Mouse (Mus musculus): ENCODE measurements around the gene Gm20388. TPM values are rescaled to one million over a fixed set of nuclear protein-coding genes. Genes with fewer than 3 reads are reported as not detected.

The Gm20388 gene
- polyA plus RNA-seq, 1 experiment from 2014 or later = not detected

DNA sequence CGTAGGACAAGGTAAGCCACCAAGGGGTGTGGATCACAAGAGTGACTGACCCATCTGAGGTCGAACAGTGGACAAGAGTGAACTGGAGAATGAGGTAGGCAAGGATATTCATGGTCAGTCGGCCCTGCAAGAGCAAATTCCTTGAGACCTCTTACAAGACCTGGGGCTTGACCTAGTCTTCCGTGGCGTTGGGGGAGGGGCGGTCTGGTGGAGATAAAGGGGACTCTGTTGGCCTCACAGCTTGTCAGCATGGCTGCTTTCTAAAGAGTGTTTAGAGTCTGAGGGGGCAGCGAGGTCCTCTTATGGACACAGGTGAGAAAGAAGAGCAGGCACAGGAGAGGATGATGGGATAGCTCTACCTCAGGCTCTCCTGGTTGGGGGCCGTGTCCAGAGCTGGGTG, 258.5 kb downstream of the Gm20388 start:
- no peak overlapping the region for H3K4me3 ChIP-seq
- ATAC-seq (replicated peaks) = no peak
- H3K27me3 ChIP-seq = no peaks in the 10 kb centered on the region
- H3K36me3 ChIP-seq = no peaks in the 10 kb centered on the region
- peaks cover 9% of the 10 kb centered on the region for H3K4me1 ChIP-seq
- no peak overlapping the region for H3K27ac ChIP-seq (replicated peaks)
- 51% methylated on average over 8 of the region's 8 CpGs for WGBS
- no peak overlapping the region for H3K4me2 ChIP-seq (replicated peaks)
- no peaks in the 10 kb centered on the region for H3K9me3 ChIP-seq
- H3K9ac ChIP-seq (replicated peaks) = no peak overlapping the region

DNA sequence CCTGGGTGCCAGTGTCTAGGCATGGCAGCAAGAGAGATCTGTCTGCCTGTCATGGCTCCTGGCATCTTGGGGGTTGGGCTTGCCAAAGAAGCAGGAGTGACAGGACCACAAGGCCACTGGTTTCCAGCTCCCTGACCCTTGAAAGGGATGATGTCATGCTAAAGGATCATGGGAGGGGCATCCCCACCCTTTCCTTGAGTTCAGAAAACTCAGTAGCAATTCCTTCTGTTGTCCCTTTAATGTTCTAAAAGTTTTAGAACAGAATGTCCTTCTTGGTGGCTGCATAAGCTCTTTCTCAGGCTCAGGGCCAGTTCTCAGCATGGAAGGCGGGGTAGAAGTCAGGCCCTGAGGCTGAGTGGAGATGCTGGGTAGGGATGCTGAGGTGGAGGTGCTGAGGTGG, 262.6 kb downstream of the Gm20388 start:
- WGBS = 80% methylated on average over 1 of the region's 1 CpGs
- H3K9ac ChIP-seq (replicated peaks) = no peak overlapping the region
- H3K4me3 ChIP-seq = no peak overlapping the region
- no peak overlapping the region for H3K4me2 ChIP-seq (replicated peaks)
- H3K9me3 ChIP-seq = no peaks in the 10 kb centered on the region
- no peak overlapping the region for H3K27ac ChIP-seq (replicated peaks)
- H3K4me1 ChIP-seq = peaks cover 25% of the 10 kb centered on the region
- no peaks in the 10 kb centered on the region for H3K27me3 ChIP-seq
- no peaks in the 10 kb centered on the region for H3K36me3 ChIP-seq
- no peak for ATAC-seq (replicated peaks)

DNA sequence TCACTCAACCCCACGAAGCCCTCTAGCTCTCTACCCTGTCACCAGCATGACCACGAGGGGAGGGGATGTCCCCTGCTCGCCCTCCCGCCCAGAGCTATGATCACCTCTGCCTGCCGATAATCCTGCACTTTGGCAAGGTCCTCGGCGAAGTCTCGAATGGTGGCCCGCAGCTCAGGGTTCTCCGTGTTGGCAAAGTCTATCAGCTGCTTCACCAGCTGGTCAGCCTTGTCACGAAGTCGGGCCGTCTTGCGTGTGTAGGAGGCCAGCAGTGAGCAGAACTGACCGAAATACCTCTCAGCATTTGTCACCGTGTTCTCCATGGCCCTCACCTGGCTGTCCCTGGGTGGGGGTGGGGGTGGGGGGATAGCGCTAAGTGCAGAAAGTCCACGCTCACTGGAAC, 264.0 kb downstream of the Gm20388 start:
- Histone ChIP-seq H3K27ac (replicated peaks) (no peak overlapping the region), H3K27me3 (no peaks in the 10 kb centered on the region), H3K4me2 (replicated peaks) (no peak overlapping the region), H3K4me3 (no peak overlapping the region), H3K36me3 (no peaks in the 10 kb centered on the region), H3K9me3 (no peaks in the 10 kb centered on the region), H3K4me1 (peaks cover 34% of the 10 kb centered on the region), H3K9ac (replicated peaks) (no peak overlapping the region)
- ATAC-seq (replicated peaks) = no peak
- WGBS = 41% methylated on average over 18 of the region's 18 CpGs

DNA sequence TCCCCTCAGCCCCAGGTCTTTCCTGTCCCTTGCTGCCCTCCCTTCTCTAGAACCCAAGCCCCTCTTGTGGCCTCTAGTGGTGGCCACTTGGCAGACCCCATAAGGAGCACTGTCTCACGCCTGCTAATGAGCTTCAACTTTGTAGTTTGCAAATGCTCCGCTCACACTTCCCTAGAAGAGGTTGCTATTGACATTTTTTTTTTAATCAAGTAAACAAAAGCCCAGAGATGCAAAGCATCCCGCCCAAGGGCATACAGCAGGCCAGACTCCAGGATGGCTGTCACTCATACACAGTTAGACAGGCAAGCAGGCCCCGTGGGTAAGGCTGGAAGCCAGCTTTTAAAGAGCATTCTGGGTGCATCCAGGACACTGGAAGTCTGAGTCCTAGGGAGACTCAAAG, 266.0 kb downstream of the Gm20388 start:
- Histone ChIP-seq H3K4me2 (replicated peaks) (peak overlapping the region; percentile 38; the same call in 1 of the 2 replicates), H3K27me3 (no peaks in the 10 kb centered on the region), H3K36me3 (no peaks in the 10 kb centered on the region), H3K4me1 (peaks cover 45% of the 10 kb centered on the region), H3K9me3 (no peaks in the 10 kb centered on the region), H3K9ac (replicated peaks) (no peak overlapping the region), H3K27ac (replicated peaks) (peak overlapping the region; percentile 67), H3K4me3 (no peak overlapping the region)
- WGBS = 9% methylated on average over 4 of the region's 4 CpGs
- no peak for ATAC-seq (replicated peaks)

DNA sequence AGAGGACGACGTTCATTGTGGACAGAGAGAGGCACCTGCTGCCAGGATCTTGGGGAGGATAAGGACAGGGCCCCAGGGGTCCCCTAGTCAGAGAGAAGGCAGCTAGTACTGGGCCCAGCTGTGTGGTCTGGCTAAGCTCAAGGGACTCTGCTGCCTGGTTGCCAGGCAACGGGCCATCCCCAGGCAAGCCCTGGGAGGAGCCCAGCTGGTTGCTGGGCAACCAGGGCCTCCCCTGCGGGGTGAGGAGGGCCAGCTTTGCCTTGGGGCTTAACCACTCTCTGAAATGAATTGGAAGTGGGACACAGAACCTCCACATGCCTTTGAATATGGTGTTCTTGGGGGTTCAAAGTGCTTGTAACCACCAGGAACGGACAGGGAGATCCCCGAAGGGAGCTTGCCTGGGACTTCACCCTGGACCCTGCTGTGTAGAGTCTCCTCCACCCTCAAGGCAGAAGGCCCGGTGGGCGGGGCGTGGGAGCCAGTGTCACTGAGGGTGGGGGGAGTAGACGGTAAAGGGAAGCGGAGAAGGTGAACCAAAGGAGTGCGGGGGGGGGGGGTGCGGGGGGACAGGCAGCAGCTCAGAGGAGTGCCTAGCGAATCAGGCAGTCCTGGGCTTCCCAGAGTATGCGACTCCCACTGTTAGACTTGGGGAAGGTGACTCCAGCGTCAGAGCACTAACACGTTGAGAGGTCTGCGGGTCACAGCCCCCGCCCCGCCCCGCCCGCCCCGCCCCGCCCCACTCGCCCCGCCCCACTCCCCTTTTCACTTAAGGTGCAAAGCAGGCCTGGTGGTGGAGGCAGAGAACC, 266.9 kb downstream of the Gm20388 start, which contains the start of gene Fam92b:
TSS of gene Fam92b (minus strand) at position 149 of the 806 bp plus-strand sequence.
- no peaks in the 10 kb centered on the region for H3K9me3 ChIP-seq
- peak within 1 kb of the TSS; percentile 38 for H3K4me2 ChIP-seq (replicated peaks)
- 0 out of 2 replicates have a peak within 1 kb of the TSS, but pooled peaks have one; percentile 12 for H3K9ac ChIP-seq (replicated peaks)
- 0 out of 2 replicates have a peak within 1 kb of the TSS, but pooled peaks have one; percentile 2 for H3K4me3 ChIP-seq
- H3K27ac ChIP-seq (replicated peaks) = peak within 1 kb of the TSS; percentile 67
- H3K4me1 ChIP-seq = peaks cover 45% of the 10 kb centered on the region
- 1% methylated on average over 22 of the region's 26 CpGs for WGBS
- H3K27me3 ChIP-seq = no peaks in the 10 kb centered on the region
- no peaks in the 10 kb centered on the region for H3K36me3 ChIP-seq
- peak; percentile 81 for ATAC-seq (replicated peaks)

DNA sequence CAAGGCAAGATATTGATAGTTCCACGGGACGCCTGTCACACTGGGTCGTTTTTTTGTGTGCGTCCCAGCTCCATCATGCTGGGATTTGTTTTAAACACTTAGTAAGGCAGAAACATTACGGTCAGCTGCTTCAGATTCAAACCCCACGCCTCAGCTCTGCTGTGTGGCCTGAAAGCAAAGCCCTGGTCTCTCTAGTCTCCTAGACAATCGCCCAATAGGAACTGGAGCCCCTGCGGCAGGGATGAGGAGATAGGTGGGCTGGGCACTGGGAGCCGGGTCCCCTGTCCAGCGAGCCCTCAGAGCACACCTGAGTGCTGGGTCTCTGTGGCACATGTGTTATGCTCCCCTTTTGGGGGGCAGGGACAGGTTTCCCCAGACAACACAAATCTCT, 267.5 kb downstream of the Gm20388 start:
- Histone ChIP-seq H3K4me3 (no peak overlapping the region), H3K27ac (replicated peaks) (0 out of 2 replicates have a peak overlapping the region, but pooled peaks have one; percentile 7), H3K9me3 (no peaks in the 10 kb centered on the region), H3K36me3 (no peaks in the 10 kb centered on the region), H3K9ac (replicated peaks) (no peak overlapping the region), H3K27me3 (no peaks in the 10 kb centered on the region), H3K4me2 (replicated peaks) (peak overlapping the region; percentile 38), H3K4me1 (peaks cover 45% of the 10 kb centered on the region)
- WGBS = 4% methylated on average over 10 of the region's 10 CpGs
- ATAC-seq (replicated peaks) = no peak

DNA sequence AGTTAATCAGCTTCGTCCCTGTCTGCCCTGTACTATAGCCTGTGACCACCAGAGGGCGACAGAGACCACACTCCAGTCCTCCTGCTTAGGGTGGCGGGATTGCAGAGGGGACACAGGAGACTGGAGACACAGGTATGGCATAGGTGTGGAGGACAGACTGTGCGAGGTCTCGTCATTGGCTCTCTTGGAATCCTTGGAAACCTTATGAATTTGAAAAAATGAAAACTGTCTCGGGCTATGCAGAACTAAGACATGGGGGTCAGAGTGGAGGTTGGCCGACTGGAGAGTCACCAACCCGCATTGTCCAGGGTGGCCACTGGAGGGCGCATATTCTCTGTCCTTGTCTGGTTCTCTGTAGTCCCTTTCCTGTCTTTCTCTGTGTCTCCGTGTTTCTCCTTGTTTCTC, 268.4 kb downstream of the Gm20388 start:
- H3K4me3 ChIP-seq = no peak overlapping the region
- peak overlapping the region; percentile 58; the same call in 1 of the 2 replicates for H3K27ac ChIP-seq (replicated peaks)

DNA sequence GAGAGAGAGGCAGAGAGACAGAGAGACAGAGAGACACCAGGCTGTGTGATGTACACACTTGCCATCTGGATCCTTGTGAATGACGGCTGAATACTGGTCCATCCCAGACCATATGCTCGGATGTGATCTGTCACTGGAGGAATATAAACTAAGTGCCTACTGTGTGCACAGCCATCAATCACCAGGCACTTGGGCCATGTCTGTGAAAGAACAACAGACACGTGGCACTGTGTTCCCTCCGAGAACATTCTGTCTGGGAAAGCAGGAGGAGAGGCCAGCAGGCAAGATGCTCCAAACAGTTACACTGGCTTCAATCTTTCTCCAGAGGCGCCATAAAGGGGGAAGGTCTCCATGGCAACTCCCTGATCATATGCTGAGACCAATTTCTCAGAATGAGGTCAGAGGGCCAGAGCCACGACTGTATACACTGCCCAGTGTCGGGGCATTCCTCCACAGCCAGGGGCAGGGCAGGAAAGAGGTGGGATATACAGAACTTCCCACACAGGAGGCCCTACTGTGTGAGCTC, 269.9 kb downstream of the Gm20388 start:
- no peak overlapping the region for H3K27ac ChIP-seq (replicated peaks)
- H3K4me1 ChIP-seq = peaks cover 60% of the 10 kb centered on the region
- H3K4me2 ChIP-seq (replicated peaks) = no peak overlapping the region
- no peak overlapping the region for H3K4me3 ChIP-seq
- no peaks in the 10 kb centered on the region for H3K36me3 ChIP-seq
- no peaks in the 10 kb centered on the region for H3K27me3 ChIP-seq
- H3K9ac ChIP-seq (replicated peaks) = no peak overlapping the region
- WGBS = 35% methylated on average over 7 of the region's 7 CpGs
- ATAC-seq (replicated peaks) = no peak
- H3K9me3 ChIP-seq = no peaks in the 10 kb centered on the region

More for the DNA sequence above, 268.4 kb downstream of the Gm20388 start:
- Histone ChIP-seq H3K4me1 (peaks cover 46% of the 10 kb centered on the region), H3K9ac (replicated peaks) (0 out of 2 replicates have a peak overlapping the region, but pooled peaks have one; percentile 13), H3K27me3 (no peaks in the 10 kb centered on the region), H3K4me2 (replicated peaks) (peak overlapping the region; percentile 40), H3K9me3 (no peaks in the 10 kb centered on the region), H3K36me3 (no peaks in the 10 kb centered on the region)
- peak; percentile 69 for ATAC-seq (replicated peaks)
- under 1% methylated on average over 10 of the region's 10 CpGs for WGBS

DNA sequence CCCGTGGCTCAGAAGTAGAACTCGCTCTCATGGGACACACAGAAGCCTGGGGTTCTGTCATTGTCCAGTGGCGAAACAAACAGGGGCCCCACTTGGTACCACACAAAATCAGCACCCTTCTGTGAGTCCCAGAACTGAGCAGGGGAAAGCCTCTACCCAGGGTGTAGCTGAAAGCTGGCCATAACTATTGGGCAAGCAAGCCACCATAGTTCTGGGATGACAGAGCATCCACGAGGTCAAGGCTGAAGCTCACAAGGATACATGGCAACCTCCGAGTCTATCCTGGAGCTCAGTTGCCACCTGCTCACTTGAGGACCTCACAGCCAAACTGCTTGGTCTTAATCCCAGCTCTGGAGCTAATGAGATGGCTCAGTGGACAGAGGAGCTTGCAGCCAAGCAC, 270.6 kb downstream of the Gm20388 start:
- no peak for ATAC-seq (replicated peaks)
- H3K4me3 ChIP-seq = no peak overlapping the region
- no peak overlapping the region for H3K4me2 ChIP-seq (replicated peaks)
- H3K27me3 ChIP-seq = no peaks in the 10 kb centered on the region
- no peak overlapping the region for H3K9ac ChIP-seq (replicated peaks)
- H3K4me1 ChIP-seq = peaks cover 63% of the 10 kb centered on the region
- no peaks in the 10 kb centered on the region for H3K36me3 ChIP-seq
- no peaks in the 10 kb centered on the region for H3K9me3 ChIP-seq
- H3K27ac ChIP-seq (replicated peaks) = no peak overlapping the region
- WGBS = 89% methylated on average over 5 of the region's 5 CpGs

DNA sequence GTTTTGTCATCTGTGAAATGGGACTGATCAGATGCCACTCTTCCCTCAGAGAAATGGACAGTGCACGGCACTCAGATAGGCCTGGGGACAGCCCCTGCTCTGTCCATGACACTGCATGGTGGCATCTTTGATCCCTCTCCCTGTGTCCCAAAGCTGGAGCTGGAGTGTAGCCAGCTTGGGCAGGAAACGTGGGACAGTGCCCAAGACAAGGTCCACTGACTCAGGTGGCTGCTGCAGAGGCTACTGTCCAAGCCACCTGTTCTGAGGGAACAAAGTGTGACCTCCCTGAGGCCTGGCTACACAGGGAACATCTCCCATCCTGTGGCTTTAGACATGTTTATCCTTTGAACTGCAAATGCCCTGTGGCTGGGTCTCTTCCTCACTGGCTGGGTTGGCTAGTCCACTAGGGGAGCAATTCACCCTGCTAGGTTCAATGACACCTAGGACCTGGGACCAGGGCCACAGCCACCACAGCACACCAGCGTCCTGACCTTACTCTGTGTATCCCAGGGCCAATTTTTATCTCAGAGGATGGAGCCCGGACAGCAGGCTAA, 271.3 kb downstream of the Gm20388 start:
- Histone ChIP-seq H3K27me3 (no peaks in the 10 kb centered on the region), H3K4me3 (no peak overlapping the region), H3K9me3 (no peaks in the 10 kb centered on the region), H3K9ac (replicated peaks) (no peak overlapping the region), H3K27ac (replicated peaks) (no peak overlapping the region), H3K36me3 (no peaks in the 10 kb centered on the region), H3K4me1 (peaks cover 63% of the 10 kb centered on the region), H3K4me2 (replicated peaks) (no peak overlapping the region)
- WGBS = 89% methylated on average over 4 of the region's 4 CpGs
- ATAC-seq (replicated peaks) = no peak

DNA sequence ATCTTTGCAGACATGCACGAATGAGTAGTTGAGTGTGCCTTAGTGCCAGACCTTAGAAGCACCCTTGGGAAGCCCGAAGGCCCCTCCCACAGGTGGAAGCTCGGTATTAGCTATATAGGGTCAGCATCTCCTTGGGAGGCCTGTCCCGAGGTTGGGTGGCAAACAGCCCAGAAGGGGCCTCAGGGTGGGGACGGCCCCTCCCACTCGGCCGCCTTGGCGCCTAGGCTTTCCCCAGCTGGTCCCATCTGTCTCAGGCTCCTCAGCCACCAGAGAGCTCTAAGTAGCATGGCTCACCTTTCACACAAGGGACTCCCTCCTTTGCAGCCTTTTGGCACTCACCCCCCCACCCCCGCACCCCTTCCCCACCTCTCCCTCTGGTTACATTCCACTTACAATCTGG, 273.7 kb downstream of the Gm20388 start:
- Histone ChIP-seq H3K9ac (replicated peaks) (no peak overlapping the region), H3K9me3 (no peaks in the 10 kb centered on the region), H3K4me1 (peaks cover 42% of the 10 kb centered on the region), H3K27me3 (no peaks in the 10 kb centered on the region), H3K4me3 (no peak overlapping the region), H3K4me2 (replicated peaks) (no peak overlapping the region), H3K27ac (replicated peaks) (peak overlapping the region; percentile 27; the same call in 1 of the 2 replicates), H3K36me3 (no peaks in the 10 kb centered on the region)
- no peak; the same call in 1 of the 2 replicates for ATAC-seq (replicated peaks)
- WGBS = 28% methylated on average over 9 of the region's 9 CpGs

Data from forebrain, embryonic 15.5 days (tissue).